Mouse (Mus musculus) erythroblast, embryonic 14.5 days (primary cell): ENCODE measurements at regions not wholly inside any gene's neighbourhood (a gene's known extent, or its start where the extent isn't known, plus 50 kb on each side); places are given as distances from the start of the nearest gene placed in this dataset.

ENCODE experiments used
- H3K27me3 ChIP-seq: 2 replicates; pipeline ENCODE4 v1.6.1; 2012; ENCODE audit warnings: inconsistent platforms; ENCODE audit not compliant: control insufficient read depth
- H3K36me3 ChIP-seq: 2 replicates; pipeline ENCODE4 v1.6.1; 2012; ENCODE audit warnings: mild to moderate bottlenecking, inconsistent platforms; ENCODE audit not compliant: control insufficient read depth
- H3K4me1 ChIP-seq: 2 replicates; pipeline ENCODE4 v1.6.1; 2012; ENCODE audit warnings: inconsistent platforms; ENCODE audit not compliant: control insufficient read depth
- H3K4me3 ChIP-seq: replicated peaks from 2 replicates; pipeline ENCODE3; 2012; ENCODE audit warnings: moderate library complexity, mild to moderate bottlenecking, inconsistent platforms
- H3K9me3 ChIP-seq: 2 replicates; pipeline ENCODE4 v1.6.1; 2012; ENCODE audit warnings: low read length, inconsistent platforms, mixed read lengths; ENCODE audit not compliant: control insufficient read depth
- GATA1 ChIP-seq: IDR thresholded peaks from 2 replicates; pipeline ENCODE4 v1.6.1; 2012; ENCODE audit warnings: low read length, inconsistent platforms, mixed read lengths
- TAL1 ChIP-seq: IDR thresholded peaks from 3 replicates; pipeline ENCODE4 v1.6.1; 2012; ENCODE audit warnings: low read length, inconsistent platforms, mixed read lengths

DNA sequence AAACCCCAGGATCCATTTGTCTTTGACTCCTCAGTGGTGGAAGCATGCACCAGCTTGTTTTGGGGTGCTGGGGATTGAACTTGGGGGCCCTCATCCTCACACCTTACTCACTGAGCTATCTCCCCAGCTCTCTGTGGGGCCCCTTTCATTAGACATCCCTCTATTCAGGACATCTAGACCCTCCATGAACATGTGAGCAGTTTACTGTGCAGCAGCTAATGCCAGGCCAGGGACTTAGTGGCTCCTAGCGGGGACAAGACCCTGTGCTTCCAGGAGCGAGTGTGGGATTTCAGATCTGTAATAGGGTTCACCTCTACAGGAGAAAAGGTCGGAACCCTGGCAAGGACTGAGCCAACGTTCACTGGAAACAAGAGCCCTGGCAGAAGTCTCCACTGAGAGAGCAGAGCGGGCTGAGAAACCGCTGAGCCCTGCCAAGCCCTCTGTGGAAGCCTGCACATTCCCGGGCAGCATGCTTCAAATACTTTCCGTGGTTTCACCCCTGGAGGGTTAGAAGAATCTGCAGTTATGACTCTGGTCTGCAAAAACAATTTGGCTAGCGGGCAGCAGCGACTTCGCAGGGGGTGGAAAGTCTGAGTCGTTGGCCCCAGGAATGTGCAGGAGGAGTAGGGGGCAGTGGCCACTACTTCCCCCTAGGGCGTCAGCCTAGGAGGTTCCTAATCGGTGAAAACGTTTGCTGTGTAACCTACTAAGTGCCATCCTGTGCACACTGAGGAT lies 125.6 kb downstream of the Smad6 start:
- TF ChIP-seq TAL1 (no peak), GATA1 (no peak)
- H3K27me3 ChIP-seq = no peaks in the 10 kb centered on the region
- no peak overlapping the region for H3K4me3 ChIP-seq
- no peaks in the 10 kb centered on the region for H3K9me3 ChIP-seq
- peaks cover 3% of the 10 kb centered on the region for H3K4me1 ChIP-seq
- no peaks in the 10 kb centered on the region for H3K36me3 ChIP-seq

DNA sequence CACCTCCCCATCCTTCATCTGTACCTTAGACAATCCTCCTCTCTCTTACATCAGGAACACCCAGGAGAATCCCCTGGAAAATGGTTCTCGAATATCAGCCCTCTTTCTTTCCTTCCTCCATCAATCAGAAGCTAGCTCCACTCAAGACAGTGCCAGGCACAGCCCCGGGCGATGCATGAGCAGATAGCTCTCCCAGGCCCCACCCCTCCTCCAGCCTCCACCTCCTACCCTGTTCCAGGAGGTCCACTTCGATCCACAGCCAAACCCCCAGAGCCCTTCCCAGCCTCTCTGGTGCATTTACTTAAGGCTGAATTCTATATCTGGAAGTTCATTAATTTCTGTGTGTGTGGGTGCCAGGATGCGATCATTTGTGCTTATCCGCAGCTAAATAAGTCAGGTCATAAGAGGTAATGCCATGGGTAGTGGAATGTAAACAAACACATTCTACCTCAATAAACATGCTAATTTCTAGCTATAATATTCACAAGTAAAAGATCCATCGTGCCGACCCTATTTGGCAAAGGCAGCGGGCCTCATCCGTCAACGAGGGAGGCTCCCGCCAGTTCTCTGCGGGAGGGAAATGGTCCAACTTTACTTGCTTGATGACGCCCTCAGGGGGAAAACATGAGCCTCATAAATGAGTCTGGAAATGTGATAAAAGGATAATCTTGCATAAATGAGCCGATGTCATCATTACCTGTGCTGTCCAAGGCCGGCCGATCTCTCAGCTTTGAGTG lies 129.5 kb downstream of the Smad6 start:
- no peaks in the 10 kb centered on the region for H3K9me3 ChIP-seq
- H3K4me1 ChIP-seq = peaks cover 3% of the 10 kb centered on the region
- H3K4me3 ChIP-seq = no peak overlapping the region
- H3K27me3 ChIP-seq = no peaks in the 10 kb centered on the region
- TF ChIP-seq GATA1 (no peak), TAL1 (no peak)
- no peaks in the 10 kb centered on the region for H3K36me3 ChIP-seq

DNA sequence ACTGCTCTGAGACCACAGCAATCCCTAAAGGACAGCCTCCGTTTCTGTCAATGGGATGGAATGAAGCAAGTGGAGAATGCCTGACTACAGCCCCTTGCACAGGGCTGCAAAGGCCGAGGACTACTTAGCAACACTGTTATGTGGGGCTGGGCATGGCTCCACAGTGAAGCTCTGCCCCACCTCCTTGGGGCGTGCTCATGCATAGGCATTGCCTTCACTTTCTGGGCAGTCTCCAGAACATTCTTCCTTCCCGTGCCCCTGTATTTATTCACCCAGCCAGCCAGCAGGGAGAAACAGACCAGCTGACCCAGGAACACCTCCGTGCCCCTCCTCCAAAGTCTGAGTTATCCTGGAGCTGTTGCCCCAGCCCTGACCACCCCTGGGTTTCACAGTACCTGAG lies 131.1 kb downstream of the Smad6 start:
- Histone ChIP-seq H3K4me1 (peaks cover 3% of the 10 kb centered on the region), H3K27me3 (no peaks in the 10 kb centered on the region), H3K9me3 (no peaks in the 10 kb centered on the region), H3K36me3 (no peaks in the 10 kb centered on the region), H3K4me3 (no peak overlapping the region)
- no peak for TF ChIP-seq GATA1
- no peak for TF ChIP-seq TAL1

DNA sequence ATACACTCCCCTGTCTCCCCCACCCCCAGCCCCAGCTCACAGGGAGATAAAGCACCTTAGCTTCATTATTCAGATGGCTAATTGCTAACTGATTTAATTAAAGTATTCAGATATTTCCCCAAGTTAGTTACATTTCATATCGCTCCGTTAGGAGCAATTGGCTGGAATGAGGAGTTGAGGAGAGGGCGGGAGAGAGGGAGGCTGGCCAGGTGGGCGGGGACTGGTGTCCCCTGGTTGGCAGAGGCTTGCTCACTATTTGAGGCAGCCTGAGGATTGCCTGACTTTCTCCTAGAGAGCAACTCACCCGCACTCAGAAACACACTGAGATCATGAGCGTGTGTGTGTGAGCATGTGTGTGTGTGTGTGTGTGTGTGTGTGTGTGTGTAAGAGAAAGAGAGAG lies 131.8 kb upstream of the Smad3 start:
- Histone ChIP-seq H3K36me3 (no peaks in the 10 kb centered on the region), H3K4me1 (no peaks in the 10 kb centered on the region), H3K27me3 (no peaks in the 10 kb centered on the region), H3K9me3 (no peaks in the 10 kb centered on the region), H3K4me3 (no peak overlapping the region)
- no peak for TF ChIP-seq TAL1
- TF ChIP-seq GATA1 = no peak

DNA sequence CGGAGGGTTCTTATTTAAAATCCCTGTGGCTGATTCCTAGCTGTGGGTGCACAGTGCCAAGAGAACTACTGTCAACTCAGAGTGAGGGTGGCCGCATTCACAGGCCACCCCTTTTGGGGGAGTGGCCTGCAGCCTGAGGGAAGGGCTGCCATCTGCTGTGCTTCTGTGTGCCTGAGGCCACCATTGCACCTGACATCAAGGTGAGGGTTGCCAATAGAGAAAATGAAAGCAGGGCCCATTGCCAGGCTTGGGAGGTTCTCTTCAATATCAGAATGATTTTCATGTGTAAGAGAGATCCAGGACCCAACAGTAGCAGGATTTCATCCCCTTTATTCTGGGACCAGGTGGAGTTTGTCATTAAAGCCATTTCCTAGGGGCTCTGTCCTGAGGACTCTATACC lies 127.2 kb upstream of the Smad3 start:
- no peaks in the 10 kb centered on the region for H3K36me3 ChIP-seq
- TF ChIP-seq GATA1 = no peak
- TF ChIP-seq TAL1 = no peak
- H3K27me3 ChIP-seq = peaks cover 5% of the 10 kb centered on the region; the same call in 1 of the 2 replicates
- H3K4me3 ChIP-seq = no peak overlapping the region
- H3K4me1 ChIP-seq = peaks cover 2% of the 10 kb centered on the region
- H3K9me3 ChIP-seq = no peaks in the 10 kb centered on the region

DNA sequence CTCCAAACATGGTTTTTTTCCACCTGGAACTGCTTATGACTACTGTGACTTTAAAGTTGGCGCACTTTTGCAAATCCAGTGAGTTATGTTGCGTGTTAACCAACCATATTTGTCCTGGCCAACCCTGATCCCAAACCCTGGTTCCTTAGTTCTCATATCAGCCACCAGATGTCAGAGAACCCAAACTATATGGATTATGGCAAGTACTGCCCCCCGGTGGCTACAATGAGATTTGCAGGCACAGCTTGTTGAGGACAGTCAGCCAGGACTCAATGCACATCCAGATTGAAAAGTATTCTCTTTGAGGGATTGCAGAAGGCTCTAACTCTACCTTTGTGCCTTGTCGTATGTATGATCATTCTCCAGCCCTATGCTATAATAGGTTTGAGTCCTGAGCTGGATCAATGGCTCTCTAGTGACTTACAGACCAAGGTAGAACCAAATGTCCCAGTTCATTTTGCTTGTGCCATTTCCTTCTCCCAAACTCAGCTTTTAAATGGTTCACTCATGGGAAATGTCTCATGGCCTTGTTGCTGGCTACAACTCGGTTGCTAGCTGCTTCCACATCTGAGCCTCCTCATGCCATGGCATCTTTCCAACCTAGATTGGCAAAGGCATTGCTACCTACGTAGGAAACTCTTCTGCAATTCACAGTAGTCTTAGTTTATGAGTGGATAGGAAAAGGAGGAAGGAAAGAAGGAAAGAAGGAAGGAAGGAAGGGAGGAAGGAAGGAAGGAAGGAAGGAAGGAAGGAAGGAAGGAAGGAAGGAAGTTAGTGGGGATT lies 126.1 kb upstream of the Smad3 start:
- Histone ChIP-seq H3K36me3 (no peaks in the 10 kb centered on the region), H3K9me3 (no peaks in the 10 kb centered on the region), H3K4me3 (no peak overlapping the region), H3K4me1 (peaks cover 4% of the 10 kb centered on the region), H3K27me3 (peaks cover 7% of the 10 kb centered on the region; the same call in 1 of the 2 replicates)
- TF ChIP-seq TAL1 (no peak), GATA1 (no peak)

DNA sequence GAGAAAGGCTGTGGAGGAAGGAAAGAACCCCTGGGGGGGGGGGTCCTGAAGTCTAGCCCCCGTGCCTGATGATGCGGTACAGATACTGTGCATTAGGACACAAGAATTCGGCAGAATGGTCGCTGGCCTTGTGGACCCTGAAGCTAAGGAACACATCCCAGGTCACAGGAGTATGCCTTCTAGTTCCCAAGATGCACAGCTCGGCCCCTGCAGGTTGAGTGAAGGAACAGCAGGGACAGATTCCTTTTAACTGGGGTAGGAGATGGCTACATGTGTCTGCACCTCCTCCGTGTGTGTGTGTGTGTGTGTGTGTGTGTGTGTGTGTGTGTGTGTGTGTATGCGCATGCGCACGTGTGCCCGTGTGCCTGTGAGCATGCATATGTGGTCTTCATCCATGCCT lies 123.9 kb upstream of the Smad3 start:
- peaks cover 4% of the 10 kb centered on the region for H3K4me1 ChIP-seq
- H3K27me3 ChIP-seq = peaks cover 7% of the 10 kb centered on the region; the same call in 1 of the 2 replicates
- no peaks in the 10 kb centered on the region for H3K36me3 ChIP-seq
- H3K9me3 ChIP-seq = no peaks in the 10 kb centered on the region
- TF ChIP-seq TAL1 (no peak), GATA1 (no peak)
- H3K4me3 ChIP-seq = no peak overlapping the region

DNA sequence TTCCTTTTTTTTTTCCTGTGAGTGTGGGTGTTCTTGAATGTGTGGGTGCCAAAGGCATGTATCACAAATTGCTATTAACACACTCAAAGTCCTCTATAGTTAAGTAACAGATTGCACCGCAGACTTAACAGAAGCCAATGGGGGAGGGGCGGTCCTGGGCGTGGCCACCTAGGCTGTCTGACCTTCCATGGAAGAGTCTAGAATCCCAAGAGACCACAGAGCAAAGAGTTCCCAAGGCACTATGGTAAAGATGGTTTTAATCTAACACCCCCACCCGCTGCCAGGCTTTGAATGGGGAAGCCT lies 123.4 kb upstream of the Smad3 start:
- Histone ChIP-seq H3K4me1 (peaks cover 4% of the 10 kb centered on the region), H3K9me3 (no peaks in the 10 kb centered on the region), H3K4me3 (no peak overlapping the region), H3K36me3 (no peaks in the 10 kb centered on the region), H3K27me3 (peaks cover 7% of the 10 kb centered on the region; the same call in 1 of the 2 replicates)
- TF ChIP-seq TAL1 (no peak), GATA1 (no peak)
